Mouse (Mus musculus) layer of hippocampus, adult 11-12 months (tissue): ENCODE results near the gene Acsl1.
A peak's percentile ranks its signal among the peaks of the same experiment; 100 is the strongest.
"Not testable (repeated sequence)": the region's sequence is repeated elsewhere in the genome, so short reads cannot be mapped to it uniquely, and the experiment has no call there.

Experiments used
- DNase-seq: peaks from one replicate; pipeline ENCODE4 v3.0.0; 2022; ENCODE audit warnings: low spot score

The Acsl1 gene

GRCm38 (mm10) chr8:46566914-46567529, 96.2 kb downstream of the Acsl1 start:
- DNase-seq, result peak; percentile 82

GRCm38 (mm10) chr8:46567946-46568345, 97.1 kb downstream of the Acsl1 start:
- DNase-seq, result no peak

GRCm38 (mm10) chr8:46568942-46569341, 98.1 kb downstream of the Acsl1 start:
- DNase-seq, result no peak

- no peak for DNase-seq
Measured at GRCm38 (mm10) chr8:46569659-46570441, 99.0 kb downstream of the Acsl1 start.

- DNase-seq, result no peak
Measured at GRCm38 (mm10) chr8:46570673-46571072, 99.8 kb downstream of the Acsl1 start.

GRCm38 (mm10) chr8:46573446-46573845, 102.6 kb downstream of the Acsl1 start:
- DNase-seq, result no peak

GRCm38 (mm10) chr8:46573964-46574363, 103.1 kb downstream of the Acsl1 start:
- DNase-seq, result no peak

GRCm38 (mm10) chr8:46578794-46579193, 108.0 kb downstream of the Acsl1 start:
- no peak for DNase-seq

- not testable (repeated sequence) for DNase-seq
Measured at GRCm38 (mm10) chr8:46584328-46584727, 113.5 kb downstream of the Acsl1 start.

- DNase-seq, result no peak
Measured at GRCm38 (mm10) chr8:46585576-46585975, 114.7 kb downstream of the Acsl1 start.
